Mouse (Mus musculus): ENCODE measurements around the gene Tmem120b. TPM values are rescaled to one million over a fixed set of nuclear protein-coding genes. Genes with fewer than 3 reads are reported as not detected.

Tmem120b gene
- total and polyA plus RNA-seq, 3 experiments = 4.8 to 8.0 (median 6.2) TPM

DNA sequence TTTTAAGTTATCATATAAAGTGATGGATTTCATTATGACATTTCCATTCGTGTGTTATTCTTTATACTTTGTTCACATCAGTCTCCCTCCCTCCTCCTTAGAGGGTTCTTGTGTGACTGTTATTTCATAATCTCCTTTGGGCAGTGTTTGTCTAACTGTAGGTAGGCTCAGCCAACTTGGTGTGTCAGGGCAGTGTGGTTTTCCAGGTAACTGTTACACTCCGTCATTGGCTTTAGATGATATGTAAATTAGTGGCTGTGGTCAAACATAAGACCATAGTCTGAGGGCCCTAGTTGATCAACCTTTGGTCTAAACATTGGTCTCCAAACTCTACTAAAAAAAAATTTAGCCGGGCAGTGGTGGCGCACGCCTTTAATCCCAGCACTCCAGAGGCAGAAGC lies 47.8 kb upstream of the Tmem120b start:
- TF ChIP-seq KAT2A (IDR thresholded peaks at IDR 0.05; ENCODE audit: insufficient replicate concordance, low read length) = no peak
- no peak for TF ChIP-seq CHD1 (IDR thresholded peaks at IDR 0.05; ENCODE audit: low read depth, low read length)
- no peak for TF ChIP-seq E2F4 (IDR thresholded peaks at IDR 0.05; ENCODE audit: insufficient replicate concordance, low read depth, low read length)
- TF ChIP-seq CHD2 (IDR thresholded peaks at IDR 0.05; ENCODE audit: low read length) = no peak
- no peak for TF ChIP-seq UBTF (IDR thresholded peaks at IDR 0.05; ENCODE audit: low read depth, low read length)
- TF ChIP-seq USF1 (IDR thresholded peaks at IDR 0.05; ENCODE audit: low read depth, low read length) = no peak
- TF ChIP-seq SMC3 (IDR thresholded peaks at IDR 0.05; ENCODE audit: low read depth, low read length) = no peak
- no peak for TF ChIP-seq NELFE (IDR thresholded peaks at IDR 0.05; ENCODE audit: low read depth, low read length)
- no peak for TF ChIP-seq ETS1 (conservative IDR thresholded peaks at IDR 0.05; ENCODE audit: low read depth, low read length)
- no peak for TF ChIP-seq ELF1 (IDR thresholded peaks at IDR 0.05; ENCODE audit: low read depth, low read length)
- TF ChIP-seq BHLHE40 (IDR thresholded peaks at IDR 0.05; ENCODE audit: low read depth, low read length) = no peak
- TF ChIP-seq MYC (IDR thresholded peaks at IDR 0.05; ENCODE audit: low read depth, low read length) = no peak
- no peak for TF ChIP-seq HCFC1 (IDR thresholded peaks at IDR 0.05; ENCODE audit: low read depth, low read length)
- TF ChIP-seq ZC3H11A (IDR thresholded peaks at IDR 0.05; ENCODE audit: low read depth, low read length) = no peak
- TF ChIP-seq SIN3A (IDR thresholded peaks at IDR 0.05; ENCODE audit: low read length) = no peak
- TF ChIP-seq TCF12 (IDR thresholded peaks at IDR 0.05; ENCODE audit: low read depth, low read length) = no peak
- TF ChIP-seq ZNF384 (IDR thresholded peaks at IDR 0.05; ENCODE audit: low read depth, low read length) = no peak
- Histone ChIP-seq H3K27me3 (replicated peaks) (no peaks in the 10 kb centered on the region), H3K36me3 (replicated peaks in 1 of 2; ENCODE audit: control insufficient read depth in 1 of 2, insufficient read depth in 1 of 2, low read length in 1 of 2) (peaks cover 0 to 43% of the 10 kb centered on the region in 2 experiments), H3K9me3 (replicated peaks; ENCODE audit: low read length) (no peaks in the 10 kb centered on the region), H3K4me1 (ENCODE audit: control insufficient read depth in 1 of 2, insufficient read depth in 2 of 2) (peaks cover 9 to 54% of the 10 kb centered on the region in 2 experiments), H3K9ac (ENCODE audit: insufficient read depth, low read depth) (no peak overlapping the region), H3K79me2 (replicated peaks; ENCODE audit: control insufficient read depth, extremely low read depth, insufficient read depth, poor library complexity, severe bottlenecking) (no peaks in the 10 kb centered on the region; the same call in 1 of the 2 replicates), H3K27ac (ENCODE audit: insufficient read depth, low read depth) (no peak overlapping the region), H3K4me2 (ENCODE audit: insufficient read depth, low read depth, poor library complexity, severe bottlenecking) (no peak overlapping the region), H3K4me3 (replicated peaks in 1 of 3; ENCODE audit: low read depth in 2 of 3, low read length in 2 of 3, poor library complexity in 1 of 3) (no peak overlapping the region)
- no peak for DNase-seq (ENCODE audit: extremely low read depth)
- in situ Hi-C loops (cut with MboI; ENCODE audit: low pct_ligation_motif_present, low pct_unique_long_range_greater_than_20kb, low sequenced_read_pairs) (no loop called here), dilution Hi-C loops (cut with MboI; ENCODE audit: extremely low pct_ligation_motif_present, extremely low pct_unique_long_range_greater_than_20kb, low sequenced_read_pairs) (no loop called here)

DNA sequence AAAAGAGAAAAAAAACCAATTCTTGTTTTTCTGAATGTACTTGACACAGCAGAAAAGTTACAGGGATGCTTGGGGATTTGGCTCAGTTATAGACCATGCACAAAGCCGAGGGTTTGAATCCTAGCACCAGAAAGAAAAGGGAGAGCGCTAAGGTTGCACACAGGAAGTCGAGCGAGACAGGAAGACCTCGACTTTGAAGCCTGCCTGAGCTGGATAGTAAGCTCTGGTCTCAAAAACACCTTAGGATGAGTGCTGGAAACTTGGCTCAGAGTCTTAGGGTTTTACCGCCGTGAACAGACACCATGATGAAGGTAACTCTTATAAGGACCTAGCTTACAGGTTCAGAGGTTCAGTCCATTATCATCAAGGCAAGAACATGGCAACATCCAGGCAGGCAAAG lies 46.8 kb upstream of the Tmem120b start:
- H3K9ac ChIP-seq (ENCODE audit: insufficient read depth, low read depth) = no peak overlapping the region
- H3K9me3 ChIP-seq (replicated peaks; ENCODE audit: low read length) = no peaks in the 10 kb centered on the region
- in situ Hi-C loops (cut with MboI; ENCODE audit: low pct_ligation_motif_present, low pct_unique_long_range_greater_than_20kb, low sequenced_read_pairs) (no loop called here), dilution Hi-C loops (cut with MboI; ENCODE audit: extremely low pct_ligation_motif_present, extremely low pct_unique_long_range_greater_than_20kb, low sequenced_read_pairs) (no loop called here)
- H3K4me2 ChIP-seq (ENCODE audit: insufficient read depth, low read depth, poor library complexity, severe bottlenecking) = no peak overlapping the region
- H3K4me3 ChIP-seq (replicated peaks in 1 of 3; ENCODE audit: low read depth in 2 of 3, low read length in 2 of 3, poor library complexity in 1 of 3) = no peak overlapping the region
- no peak for TF ChIP-seq GABPA (IDR thresholded peaks at IDR 0.05; ENCODE audit: insufficient replicate concordance, low read depth, low read length)
- no peak for TF ChIP-seq IRF4 (IDR thresholded peaks at IDR 0.05; ENCODE audit: low read depth, low read length)
- no peak for TF ChIP-seq JUN (IDR thresholded peaks at IDR 0.05; ENCODE audit: insufficient read depth, low read depth, low read length)
- TF ChIP-seq SMC3 (IDR thresholded peaks at IDR 0.05; ENCODE audit: low read depth, low read length) = no peak
- TF ChIP-seq UBTF (IDR thresholded peaks at IDR 0.05; ENCODE audit: low read depth, low read length) = no peak
- no peak for TF ChIP-seq ETS1 (conservative IDR thresholded peaks at IDR 0.05; ENCODE audit: low read depth, low read length)
- TF ChIP-seq MEF2A (IDR thresholded peaks at IDR 0.05; ENCODE audit: borderline replicate concordance, low read depth, low read length) = no peak
- TF ChIP-seq NELFE (IDR thresholded peaks at IDR 0.05; ENCODE audit: low read depth, low read length) = no peak
- no peak for TF ChIP-seq NRF1 (IDR thresholded peaks at IDR 0.05; ENCODE audit: low read depth, low read length)
- TF ChIP-seq MYC (IDR thresholded peaks at IDR 0.05; ENCODE audit: low read depth, low read length) = no peak
- no peak for DNase-seq (ENCODE audit: extremely low read depth)
- no peaks in the 10 kb centered on the region for H3K79me2 ChIP-seq (replicated peaks; ENCODE audit: control insufficient read depth, extremely low read depth, insufficient read depth, poor library complexity, severe bottlenecking)
- H3K27me3 ChIP-seq (replicated peaks) = no peaks in the 10 kb centered on the region
- peaks cover 17 to 59% of the 10 kb centered on the region in 2 experiments for H3K4me1 ChIP-seq (ENCODE audit: control insufficient read depth in 1 of 2, insufficient read depth in 2 of 2)
- H3K27ac ChIP-seq (ENCODE audit: insufficient read depth, low read depth) = no peak overlapping the region
- peaks cover 0 to 43% of the 10 kb centered on the region in 2 experiments for H3K36me3 ChIP-seq (replicated peaks in 1 of 2; ENCODE audit: control insufficient read depth in 1 of 2, insufficient read depth in 1 of 2, low read length in 1 of 2)

Data from CH12.LX (cell line).